Mouse (Mus musculus): Measurements from ENCODE around the gene Tnfaip2. TPM values are rescaled to one million over a fixed set of nuclear protein-coding genes. Genes with fewer than 3 reads are reported as not detected.
A peak's percentile ranks its signal among the peaks of the same experiment; 100 is the strongest.

Tnfaip2 gene
- polyA plus RNA-seq, 1 experiment from 2014 or later = 17.0 TPM

DNA sequence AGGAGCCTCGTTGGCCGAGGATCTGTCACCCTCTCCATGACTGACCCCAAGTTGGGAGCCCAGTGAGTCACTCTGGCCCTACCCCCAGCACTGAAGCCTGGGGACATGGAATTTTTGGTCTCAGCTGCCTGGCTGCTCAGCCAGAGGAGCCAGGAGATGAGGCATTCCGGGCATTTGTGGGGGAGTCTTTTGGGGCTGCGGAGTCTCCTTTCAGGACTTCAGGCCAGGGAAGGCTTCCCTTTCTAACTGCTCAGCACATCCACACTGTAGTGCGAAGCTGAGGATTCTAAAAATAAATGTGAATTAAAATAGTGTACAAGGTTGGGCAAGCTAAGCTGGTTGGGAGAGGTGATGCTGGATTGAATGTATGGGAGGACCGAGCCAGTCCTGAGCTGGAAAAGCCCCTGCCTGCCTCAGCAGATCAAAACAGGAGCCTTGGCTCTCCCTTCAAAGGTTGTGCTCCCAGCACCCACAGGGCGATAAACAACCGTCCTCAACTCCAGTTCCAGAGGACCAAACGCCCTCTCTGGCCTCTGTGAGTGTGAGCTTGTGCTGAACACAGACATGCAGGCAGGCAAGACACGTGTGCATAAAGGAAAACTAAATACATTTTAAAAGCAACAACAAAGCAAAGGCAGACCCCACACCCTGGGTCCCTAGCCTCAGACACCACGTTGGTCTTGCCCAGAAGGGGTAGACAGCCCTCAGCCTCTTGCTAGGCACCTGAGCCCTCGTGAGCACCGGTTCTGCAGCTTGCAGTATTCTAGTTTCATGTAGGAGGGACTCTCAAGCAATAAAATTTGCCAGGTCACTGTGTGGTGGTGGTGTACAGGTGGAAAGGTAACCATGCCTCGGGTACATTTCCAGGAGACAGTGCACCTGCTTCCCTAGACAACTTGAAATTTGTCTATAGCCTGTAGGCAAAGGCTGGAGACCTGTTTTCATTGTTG is 11.1 kb upstream of the Tnfaip2 start:
- no peak; the same call in 1 of the 2 replicates for ATAC-seq
- H3K4me2 ChIP-seq (replicated peaks; ENCODE audit: low read depth, low read length) = no peak overlapping the region
- peaks cover 15% of the 10 kb centered on the region for H3K4me1 ChIP-seq (ENCODE audit: insufficient read depth, low read depth, low read length)
- no peaks in the 10 kb centered on the region for H3K36me3 ChIP-seq (ENCODE audit: insufficient read depth, low read length)
- no peak for DNase-seq (ENCODE audit: low spot score)
- 48% methylated on average over 14 of the region's 14 CpGs for WGBS
- H3K27me3 ChIP-seq (replicated peaks; ENCODE audit: insufficient read depth, low read length) = peaks cover 11% of the 10 kb centered on the region; the same call in 1 of the 2 replicates
- no peak for TF ChIP-seq CTCF (IDR thresholded peaks at IDR 0.05)
- TF ChIP-seq EP300 (IDR thresholded peaks at IDR 0.05) = no peak
- no peak overlapping the region for H3K9ac ChIP-seq (replicated peaks; ENCODE audit: low read depth)
- no peak overlapping the region for H3K4me3 ChIP-seq (ENCODE audit: low read depth, low read length)
- H3K9me3 ChIP-seq (ENCODE audit: low read length) = no peaks in the 10 kb centered on the region
- H3K27ac ChIP-seq (ENCODE audit: low read length) = no peak overlapping the region

- DNase-seq (ENCODE audit: low spot score) (peak; percentile 67), ATAC-seq (no peak)
- Histone ChIP-seq H3K4me1 (ENCODE audit: insufficient read depth, low read depth, low read length) (peaks cover 15% of the 10 kb centered on the region), H3K27ac (ENCODE audit: low read length) (no peak overlapping the region), H3K9me3 (ENCODE audit: low read length) (no peaks in the 10 kb centered on the region), H3K4me3 (ENCODE audit: low read depth, low read length) (no peak overlapping the region), H3K4me2 (replicated peaks; ENCODE audit: low read depth, low read length) (no peak overlapping the region), H3K9ac (replicated peaks; ENCODE audit: low read depth) (no peak overlapping the region), H3K27me3 (replicated peaks; ENCODE audit: insufficient read depth, low read length) (peaks cover 11% of the 10 kb centered on the region; the same call in 1 of the 2 replicates), H3K36me3 (ENCODE audit: insufficient read depth, low read length) (no peaks in the 10 kb centered on the region)
- WGBS = 26% methylated on average over 4 of the region's 4 CpGs
- no peak for TF ChIP-seq EP300 (IDR thresholded peaks at IDR 0.05)
- TF ChIP-seq CTCF (IDR thresholded peaks at IDR 0.05) = no peak
Measured at GRCm38 (mm10) chr12:111432097-111432496, 10.2 kb upstream of the Tnfaip2 start.

- H3K4me3 ChIP-seq (ENCODE audit: low read depth, low read length) = no peak overlapping the region
- DNase-seq (ENCODE audit: low spot score) = no peak
- H3K36me3 ChIP-seq (ENCODE audit: insufficient read depth, low read length) = no peaks in the 10 kb centered on the region
- H3K9me3 ChIP-seq (ENCODE audit: low read length) = no peaks in the 10 kb centered on the region
- no peak for ATAC-seq
- no peak for TF ChIP-seq CTCF (IDR thresholded peaks at IDR 0.05)
- TF ChIP-seq EP300 (IDR thresholded peaks at IDR 0.05) = no peak
- peaks cover 11% of the 10 kb centered on the region; the same call in 1 of the 2 replicates for H3K27me3 ChIP-seq (replicated peaks; ENCODE audit: insufficient read depth, low read length)
- H3K9ac ChIP-seq (replicated peaks; ENCODE audit: low read depth) = no peak overlapping the region
- no peak overlapping the region for H3K4me2 ChIP-seq (replicated peaks; ENCODE audit: low read depth, low read length)
- peak overlapping the region; percentile 26; the same call in 1 of the 2 replicates for H3K27ac ChIP-seq (ENCODE audit: low read length)
- peaks cover 15% of the 10 kb centered on the region for H3K4me1 ChIP-seq (ENCODE audit: insufficient read depth, low read depth, low read length)
- 65% methylated on average over 4 of the region's 5 CpGs for WGBS
Measured at GRCm38 (mm10) chr12:111432751-111433331, 9.4 kb upstream of the Tnfaip2 start.

DNA sequence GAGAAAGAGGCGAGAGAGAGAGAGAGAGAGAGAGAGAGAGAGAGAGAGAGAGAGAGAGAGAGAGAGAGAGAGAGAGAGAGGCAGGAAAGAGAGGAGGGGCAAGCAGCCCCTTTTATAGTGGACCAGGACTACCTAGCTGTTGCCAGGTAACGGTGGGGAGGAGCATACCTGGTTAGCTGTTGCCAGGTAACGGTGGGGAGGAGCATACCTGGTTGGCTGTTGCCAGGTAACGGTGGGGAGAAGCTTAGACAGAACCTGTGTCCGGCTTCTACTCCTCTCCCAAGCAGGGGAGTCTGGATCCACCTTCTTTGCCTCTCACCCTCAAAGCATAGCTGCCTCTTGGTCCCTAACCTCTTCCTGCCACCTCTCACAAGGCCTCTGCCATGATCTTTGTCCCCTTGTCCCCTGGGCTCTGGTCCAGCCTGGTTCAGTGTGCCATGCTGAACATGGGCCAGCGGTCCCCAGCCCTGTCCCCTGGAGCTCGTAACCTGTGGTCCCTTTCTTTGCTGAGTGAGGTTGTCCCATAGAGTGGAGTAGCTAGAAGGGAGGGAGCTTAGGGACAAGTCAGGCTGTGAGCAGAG is 8.0 kb upstream of the Tnfaip2 start:
- Histone ChIP-seq H3K4me1 (ENCODE audit: insufficient read depth, low read depth, low read length) (peaks cover 11% of the 10 kb centered on the region), H3K27me3 (replicated peaks; ENCODE audit: insufficient read depth, low read length) (peaks cover 8% of the 10 kb centered on the region; the same call in 1 of the 2 replicates), H3K27ac (ENCODE audit: low read length) (peak overlapping the region; percentile 27; the same call in 1 of the 2 replicates), H3K36me3 (ENCODE audit: insufficient read depth, low read length) (no peaks in the 10 kb centered on the region), H3K4me3 (ENCODE audit: low read depth, low read length) (no peak overlapping the region), H3K9ac (replicated peaks; ENCODE audit: low read depth) (no peak overlapping the region), H3K4me2 (replicated peaks; ENCODE audit: low read depth, low read length) (0 out of 2 replicates have a peak overlapping the region, but pooled peaks have one; percentile 3), H3K9me3 (ENCODE audit: low read length) (no peaks in the 10 kb centered on the region)
- TF ChIP-seq CTCF (IDR thresholded peaks at IDR 0.05) = no peak
- DNase-seq (ENCODE audit: low spot score) = no peak
- no peak for ATAC-seq
- 35% methylated on average over 6 of the region's 7 CpGs for WGBS

GRCm38 (mm10) chr12:111434745-111435327 is 7.4 kb upstream of the Tnfaip2 start:
- Histone ChIP-seq H3K4me2 (replicated peaks; ENCODE audit: low read depth, low read length) (0 out of 2 replicates have a peak overlapping the region, but pooled peaks have one; percentile 3), H3K4me3 (ENCODE audit: low read depth, low read length) (no peak overlapping the region), H3K9ac (replicated peaks; ENCODE audit: low read depth) (no peak overlapping the region), H3K27me3 (replicated peaks; ENCODE audit: insufficient read depth, low read length) (peaks cover 5% of the 10 kb centered on the region; the same call in 1 of the 2 replicates), H3K9me3 (ENCODE audit: low read length) (no peaks in the 10 kb centered on the region), H3K27ac (ENCODE audit: low read length) (0 out of 2 replicates have a peak overlapping the region, but pooled peaks have one; percentile 27), H3K36me3 (ENCODE audit: insufficient read depth, low read length) (no peaks in the 10 kb centered on the region), H3K4me1 (ENCODE audit: insufficient read depth, low read depth, low read length) (peaks cover 8% of the 10 kb centered on the region)
- peak; percentile 45 for ATAC-seq
- no peak for TF ChIP-seq EP300 (IDR thresholded peaks at IDR 0.05)
- no peak for TF ChIP-seq CTCF (IDR thresholded peaks at IDR 0.05)
- 32% methylated on average over 8 of the region's 8 CpGs for WGBS
- DNase-seq (ENCODE audit: low spot score) = peak; percentile 55

Measured in lung, postnatal 0 days (tissue).